Mouse (Mus musculus): ENCODE measurements around the gene Slc47a1. TPM values are rescaled to one million over a fixed set of nuclear protein-coding genes. Genes with fewer than 3 reads are reported as not detected.
"Not testable (repeated sequence)": the region's sequence is repeated elsewhere in the genome, so short reads cannot be mapped to it uniquely, and the experiment has no call there.

Slc47a1 gene
- 6.0 and 7.1 TPM in 2 replicates for polyA plus RNA-seq (2015; fragmentation: Nextera tagmentation; extraction: Ambion mirVana)

DNA sequence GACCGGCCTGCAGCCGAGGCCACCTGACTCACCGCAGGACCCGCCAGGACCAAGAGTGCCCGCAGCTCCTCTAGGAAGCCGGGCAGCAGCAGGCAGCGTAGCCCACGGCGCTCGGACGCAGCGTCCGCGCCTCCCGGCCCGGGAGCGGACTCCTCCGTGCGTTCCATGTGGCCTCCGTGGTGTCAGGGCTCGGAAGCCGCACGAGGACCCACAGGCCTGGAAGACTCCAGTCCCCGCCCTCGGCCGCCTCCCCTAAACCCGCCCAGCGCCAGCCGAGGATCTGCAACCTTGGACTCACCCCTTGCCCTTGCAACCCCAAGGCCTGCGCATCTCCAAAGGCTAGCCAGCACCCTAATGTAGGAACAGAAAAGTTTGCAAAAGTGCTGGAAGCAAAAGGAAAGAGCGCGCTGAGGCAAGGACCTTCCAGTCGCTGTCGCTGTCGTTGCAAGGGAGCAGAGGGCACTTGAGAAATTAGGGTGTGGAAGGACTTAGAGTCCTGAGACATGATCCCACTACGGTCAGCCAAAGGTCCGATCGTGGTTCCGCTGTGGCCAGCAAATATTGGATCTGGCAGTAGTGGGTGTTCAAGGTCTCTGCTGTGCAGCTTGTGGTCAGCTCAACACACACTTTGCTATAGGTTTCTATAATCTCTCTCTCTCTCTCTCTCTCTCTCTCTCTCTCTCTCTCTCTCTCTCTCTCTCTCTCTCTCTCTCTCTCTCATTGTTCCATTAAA is at the start of gene Slc47a1:
Gene Slc47a1, minus strand, starts transcription at position 465 of the 733 bp plus-strand sequence.
- Histone ChIP-seq H3K4me1 (replicated peaks) (0 out of 2 replicates have a peak, but pooled peaks cover 3% of the 10 kb centered on the region), H3K9ac (peak within 1 kb of the TSS; percentile 41), H3K4me3 (replicated peaks) (peak within 1 kb of the TSS; percentile 39), H3K9me3 (replicated peaks) (no peaks in the 10 kb centered on the region), H3K36me3 (no peaks in the 10 kb centered on the region), H3K27me3 (peaks cover 51% of the 10 kb centered on the region), H3K4me2 (peak within 1 kb of the TSS; percentile 56), H3K27ac (peak within 1 kb of the TSS; percentile 34)
- 12% methylated on average over 39 of the region's 39 CpGs for WGBS (ENCODE audit: insufficient replicate concordance)
- ATAC-seq (ENCODE audit: low read depth) (peak; percentile 57; the same call in 1 of the 2 replicates), DNase-seq (no peak)

- DNase-seq (no peak), ATAC-seq (ENCODE audit: low read depth) (no peak)
- no peak overlapping the region for H3K27ac ChIP-seq
- no peak overlapping the region for H3K9ac ChIP-seq
- H3K4me3 ChIP-seq (replicated peaks) = no peak overlapping the region
- H3K4me2 ChIP-seq = no peak overlapping the region
- H3K4me1 ChIP-seq (replicated peaks) = no peaks in the 10 kb centered on the region
- 0 out of 2 replicates have a peak, but pooled peaks cover 8% of the 10 kb centered on the region for H3K9me3 ChIP-seq (replicated peaks)
- H3K27me3 ChIP-seq = 0 out of 2 replicates have a peak, but pooled peaks cover 4% of the 10 kb centered on the region
- 64% methylated on average over 6 of the region's 6 CpGs for WGBS (ENCODE audit: insufficient replicate concordance)
- no peaks in the 10 kb centered on the region for H3K36me3 ChIP-seq
Measured at GRCm38 (mm10) chr11:61419253-61419652, 41.1 kb upstream of the Slc47a1 start.

DNA sequence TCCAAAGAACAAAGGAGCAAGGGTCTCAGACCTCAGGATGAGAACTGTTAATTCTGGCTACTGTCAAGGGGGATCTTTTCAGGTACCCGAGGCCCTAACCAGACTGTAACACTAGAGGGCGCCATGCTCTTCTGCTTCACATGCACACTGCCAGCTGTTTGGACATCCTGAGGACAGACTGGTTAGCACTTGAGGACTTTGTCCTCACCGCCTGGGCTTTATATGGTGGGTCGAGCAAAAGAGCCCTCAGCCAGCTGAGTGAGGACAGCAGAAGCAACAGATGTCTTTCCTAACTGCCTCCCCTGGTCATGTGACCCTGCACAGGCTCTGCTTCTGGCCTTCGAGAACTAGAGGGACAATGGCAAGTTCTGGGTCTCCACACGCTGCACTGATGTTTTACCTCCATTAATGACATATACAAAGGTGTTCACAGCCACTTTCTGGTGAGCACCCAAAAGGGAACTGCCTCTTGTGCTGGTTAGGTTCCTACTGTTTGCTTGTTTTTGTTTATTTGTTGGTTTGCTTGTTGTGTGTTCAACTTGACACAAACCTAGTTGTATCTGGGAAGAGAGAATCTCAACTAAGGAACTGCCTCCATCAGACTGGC is 39.9 kb upstream of the Slc47a1 start:
- Histone ChIP-seq H3K36me3 (no peaks in the 10 kb centered on the region), H3K27me3 (0 out of 2 replicates have a peak, but pooled peaks cover 4% of the 10 kb centered on the region), H3K4me1 (replicated peaks) (no peaks in the 10 kb centered on the region), H3K27ac (no peak overlapping the region), H3K9me3 (replicated peaks) (0 out of 2 replicates have a peak, but pooled peaks cover 8% of the 10 kb centered on the region), H3K4me2 (no peak overlapping the region), H3K4me3 (replicated peaks) (no peak overlapping the region), H3K9ac (no peak overlapping the region)
- DNase-seq = peak; percentile 40
- peak; percentile 34; the same call in 1 of the 2 replicates for ATAC-seq (ENCODE audit: low read depth)
- 26% methylated on average over 6 of the region's 6 CpGs for WGBS (ENCODE audit: insufficient replicate concordance)

GRCm38 (mm10) chr11:61416540-61416939 is 38.4 kb upstream of the Slc47a1 start:
- not testable (repeated sequence) for ATAC-seq (ENCODE audit: low read depth); H3K9me3 ChIP-seq (replicated peaks); H3K4me1 ChIP-seq (replicated peaks); DNase-seq; H3K27me3 ChIP-seq; H3K9ac ChIP-seq; H3K27ac ChIP-seq; H3K4me3 ChIP-seq (replicated peaks); H3K4me2 ChIP-seq; H3K36me3 ChIP-seq
- 73% methylated on average over 17 of the region's 17 CpGs for WGBS (ENCODE audit: insufficient replicate concordance)

DNA sequence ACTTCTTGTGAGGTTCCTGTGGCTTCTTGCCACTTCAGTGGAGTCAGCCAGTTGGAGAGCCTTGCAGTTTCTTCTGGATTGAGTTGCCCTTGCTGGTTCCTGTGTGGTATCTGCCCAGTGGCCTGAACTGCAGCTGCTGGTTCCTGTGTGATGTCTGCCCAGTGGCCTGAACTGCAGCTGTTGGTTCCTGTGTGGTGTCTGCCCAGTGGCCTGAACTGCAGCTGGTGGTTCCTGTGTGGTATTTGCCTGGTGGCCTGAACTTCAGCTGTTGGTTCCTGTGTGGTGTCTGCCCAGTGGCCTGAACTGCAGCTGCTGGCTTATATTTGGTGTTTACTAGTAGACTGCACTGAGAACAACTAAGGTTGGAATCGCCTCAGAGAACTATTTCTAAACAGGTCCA is 37.3 kb upstream of the Slc47a1 start:
- ATAC-seq (ENCODE audit: low read depth) (no peak), DNase-seq (no peak)
- H3K36me3 ChIP-seq = no peaks in the 10 kb centered on the region
- no peaks in the 10 kb centered on the region for H3K4me1 ChIP-seq (replicated peaks)
- no peak overlapping the region for H3K4me2 ChIP-seq
- no peak overlapping the region for H3K9ac ChIP-seq
- H3K27ac ChIP-seq = no peak overlapping the region
- peaks cover 8% of the 10 kb centered on the region; the same call in 1 of the 2 replicates for H3K27me3 ChIP-seq
- H3K9me3 ChIP-seq (replicated peaks) = 0 out of 2 replicates have a peak, but pooled peaks cover 8% of the 10 kb centered on the region
- WGBS (ENCODE audit: insufficient replicate concordance) = 52% methylated on average over 1 of the region's 1 CpGs
- no peak overlapping the region for H3K4me3 ChIP-seq (replicated peaks)

DNA sequence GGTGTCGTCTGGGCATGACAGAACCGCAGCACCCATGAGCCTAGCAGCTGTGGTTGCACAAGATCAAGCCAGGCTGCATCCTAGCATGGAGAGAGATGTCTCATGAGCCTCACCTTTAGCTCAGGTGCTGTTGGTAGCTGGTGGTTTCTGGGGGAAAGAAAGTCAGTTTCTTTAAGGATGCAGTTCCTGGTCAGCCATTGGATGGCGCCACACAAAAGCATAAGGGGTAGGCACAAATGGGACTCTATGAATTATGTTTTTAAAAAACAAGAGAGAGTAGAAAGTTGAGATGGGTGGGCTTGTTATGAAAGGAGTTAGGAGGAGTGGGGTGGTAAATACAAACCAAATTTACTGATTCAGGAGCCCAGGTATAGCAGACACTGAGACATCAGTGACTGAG is 36.4 kb upstream of the Slc47a1 start:
- 0 out of 2 replicates have a peak, but pooled peaks cover 4% of the 10 kb centered on the region for H3K9me3 ChIP-seq (replicated peaks)
- no peak overlapping the region for H3K9ac ChIP-seq
- ATAC-seq (ENCODE audit: low read depth) (no peak), DNase-seq (no peak)
- H3K36me3 ChIP-seq = no peaks in the 10 kb centered on the region
- H3K27ac ChIP-seq = no peak overlapping the region
- no peaks in the 10 kb centered on the region for H3K4me1 ChIP-seq (replicated peaks)
- H3K27me3 ChIP-seq = peaks cover 8% of the 10 kb centered on the region; the same call in 1 of the 2 replicates
- no peak overlapping the region for H3K4me3 ChIP-seq (replicated peaks)
- 67% methylated on average over 3 of the region's 3 CpGs for WGBS (ENCODE audit: insufficient replicate concordance)
- H3K4me2 ChIP-seq = no peak overlapping the region

GRCm38 (mm10) chr11:61413411-61413810 is 35.3 kb upstream of the Slc47a1 start:
- Histone ChIP-seq H3K9me3 (replicated peaks) (0 out of 2 replicates have a peak, but pooled peaks cover 4% of the 10 kb centered on the region), H3K36me3 (no peaks in the 10 kb centered on the region), H3K4me3 (replicated peaks) (no peak overlapping the region), H3K9ac (no peak overlapping the region), H3K27ac (no peak overlapping the region), H3K4me2 (no peak overlapping the region), H3K27me3 (peaks cover 8% of the 10 kb centered on the region; the same call in 1 of the 2 replicates), H3K4me1 (replicated peaks) (no peaks in the 10 kb centered on the region; the same call in 1 of the 2 replicates)
- 37% methylated on average over 5 of the region's 5 CpGs for WGBS (ENCODE audit: insufficient replicate concordance)
- DNase-seq (no peak), ATAC-seq (ENCODE audit: low read depth) (no peak)

DNA sequence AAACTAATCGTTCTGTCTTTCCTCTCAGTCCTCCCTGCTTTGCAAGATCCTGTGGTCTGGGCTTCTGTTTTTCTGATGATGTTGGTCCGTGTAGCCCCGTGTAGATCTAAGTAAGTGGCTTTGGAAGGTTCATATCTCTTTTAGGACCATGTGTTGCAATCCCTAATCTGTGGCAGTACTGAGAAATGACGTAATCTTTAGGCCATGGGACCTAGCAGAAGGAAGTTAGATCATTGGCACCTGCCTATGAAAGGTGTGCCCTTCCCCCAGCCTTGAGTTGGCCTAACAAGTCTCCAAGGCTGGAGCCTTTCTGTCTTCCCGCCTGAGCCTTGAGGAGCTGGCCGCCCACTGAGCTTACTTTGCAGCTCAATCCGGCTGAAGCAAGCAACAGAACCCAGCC is 33.7 kb upstream of the Slc47a1 start:
- ATAC-seq (ENCODE audit: low read depth) = no peak
- Histone ChIP-seq H3K27me3 (peaks cover 18% of the 10 kb centered on the region), H3K4me1 (replicated peaks) (peaks cover 4% of the 10 kb centered on the region; the same call in 1 of the 2 replicates), H3K4me3 (replicated peaks) (no peak overlapping the region), H3K36me3 (no peaks in the 10 kb centered on the region), H3K9ac (no peak overlapping the region), H3K9me3 (replicated peaks) (0 out of 2 replicates have a peak, but pooled peaks cover 4% of the 10 kb centered on the region), H3K27ac (no peak overlapping the region), H3K4me2 (no peak overlapping the region)
- no peak for DNase-seq
- 35% methylated on average over 7 of the region's 7 CpGs for WGBS (ENCODE audit: insufficient replicate concordance)

- Histone ChIP-seq H3K4me1 (replicated peaks) (peaks cover 4% of the 10 kb centered on the region; the same call in 1 of the 2 replicates), H3K27ac (no peak overlapping the region), H3K9ac (no peak overlapping the region), H3K4me2 (no peak overlapping the region), H3K27me3 (peaks cover 21% of the 10 kb centered on the region), H3K36me3 (no peaks in the 10 kb centered on the region), H3K9me3 (replicated peaks) (0 out of 2 replicates have a peak, but pooled peaks cover 4% of the 10 kb centered on the region), H3K4me3 (replicated peaks) (no peak overlapping the region)
- ATAC-seq (ENCODE audit: low read depth) = no peak
- WGBS (ENCODE audit: insufficient replicate concordance) = 73% methylated on average over 11 of the region's 11 CpGs
- no peak for DNase-seq
Measured at GRCm38 (mm10) chr11:61411221-61411620, 33.1 kb upstream of the Slc47a1 start.

GRCm38 (mm10) chr11:61410129-61410528 is 32.0 kb upstream of the Slc47a1 start:
- Histone ChIP-seq H3K9ac (no peak overlapping the region), H3K4me3 (replicated peaks) (no peak overlapping the region), H3K27ac (no peak overlapping the region), H3K9me3 (replicated peaks) (no peaks in the 10 kb centered on the region), H3K4me2 (no peak overlapping the region), H3K36me3 (no peaks in the 10 kb centered on the region), H3K4me1 (replicated peaks) (peaks cover 4% of the 10 kb centered on the region; the same call in 1 of the 2 replicates), H3K27me3 (peaks cover 17% of the 10 kb centered on the region)
- peak; percentile 62 for DNase-seq
- ATAC-seq (ENCODE audit: low read depth) = no peak
- 0% methylated on average over 1 of the region's 1 CpGs for WGBS (ENCODE audit: insufficient replicate concordance)

DNA sequence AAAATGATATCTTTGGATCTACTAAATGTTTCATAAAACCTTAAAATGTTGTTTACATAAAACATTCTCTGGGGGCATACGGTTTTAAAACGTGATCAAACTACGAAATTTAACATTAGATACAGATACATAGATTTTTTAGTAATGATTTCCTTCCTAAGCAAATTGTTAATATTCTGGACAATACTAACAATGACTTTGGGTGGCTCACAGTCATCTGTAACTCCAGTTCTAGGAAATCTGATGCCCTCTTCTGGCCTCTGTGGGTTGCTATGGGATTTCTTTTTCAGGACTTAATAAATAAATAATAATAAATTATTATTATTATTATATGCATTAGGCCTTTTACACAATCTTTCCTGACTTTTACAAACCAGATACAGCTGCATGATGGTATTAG is 30.9 kb upstream of the Slc47a1 start:
- no peak for DNase-seq
- Histone ChIP-seq H3K4me3 (replicated peaks) (peak overlapping the region; percentile 73), H3K27ac (no peak overlapping the region)

More for the DNA sequence above, 30.9 kb upstream of the Slc47a1 start:
- 16% methylated on average over 3 of the region's 3 CpGs for WGBS (ENCODE audit: insufficient replicate concordance)
- ATAC-seq (ENCODE audit: low read depth) = no peak
- Histone ChIP-seq H3K4me1 (replicated peaks) (peaks cover 4% of the 10 kb centered on the region; the same call in 1 of the 2 replicates), H3K4me2 (peak overlapping the region; percentile 75), H3K36me3 (no peaks in the 10 kb centered on the region), H3K27me3 (peaks cover 17% of the 10 kb centered on the region), H3K9ac (no peak overlapping the region), H3K9me3 (replicated peaks) (no peaks in the 10 kb centered on the region)

Data from liver, embryonic 13.5 days (tissue).